Mouse (Mus musculus) forebrain, embryonic 14.5 days (tissue): ENCODE measurements around the gene Syngr2. TPM values are rescaled to one million over a fixed set of nuclear protein-coding genes. Genes with fewer than 3 reads are reported as not detected.
A peak's percentile ranks its signal among the peaks of the same experiment; 100 is the strongest.

Experiments used
- ATAC-seq: fragments of 200-750 bp; cut with Nextera tagmentation; 2 replicates; pipeline ENCODE4 v1.8.0; 2017; ENCODE audit warnings: mild to moderate bottlenecking, moderate library complexity
- DNase-seq: peaks from one replicate; pipeline ENCODE4 v3.0.0-alpha.2; 2015; ENCODE audit warnings: low spot score
- H3K27ac ChIP-seq: fragments of 300-500 bp; sonication (generic); 2 replicates; pipeline ENCODE4 v1.5.1; 2014; ENCODE audit warnings: low read depth, mild to moderate bottlenecking, control low read depth, low read length, moderate library complexity
- H3K27me3 ChIP-seq: fragments of 300-500 bp; sonication (generic); replicated peaks from 2 replicates; pipeline ENCODE4 v1.6.1; 2014; ENCODE audit warnings: low read length, control low read depth, mixed read lengths; ENCODE audit not compliant: control insufficient read depth, insufficient read depth
- H3K36me3 ChIP-seq: fragments of 300-500 bp; sonication (generic); 2 replicates; pipeline ENCODE4 v1.6.1; 2014; ENCODE audit warnings: low read length, control low read depth; ENCODE audit not compliant: control insufficient read depth, insufficient read depth
- H3K4me1 ChIP-seq: fragments of 300-500 bp; sonication (generic); 2 replicates; pipeline ENCODE4 v1.6.1; 2014; ENCODE audit warnings: antibody characterized with exemption, low read length, control low read depth; ENCODE audit not compliant: control insufficient read depth, insufficient read depth
- H3K4me2 ChIP-seq: fragments of 300-500 bp; sonication (generic); 2 replicates; pipeline ENCODE4 v1.6.1; 2014; ENCODE audit warnings: mild to moderate bottlenecking, control low read depth, low read length
- H3K4me3 ChIP-seq: fragments of 300-500 bp; sonication (generic); 2 replicates; pipeline ENCODE4 v1.5.1; 2014; ENCODE audit warnings: low read depth, low read length, control low read depth
- H3K9ac ChIP-seq: fragments of 300-500 bp; sonication (generic); 2 replicates; pipeline ENCODE4 v1.6.1; 2014; ENCODE audit warnings: mild to moderate bottlenecking, low read length, control low read depth, moderate library complexity
- H3K9me3 ChIP-seq: fragments of 300-500 bp; sonication (generic); replicated peaks from 2 replicates; pipeline ENCODE4 v1.6.1; 2016; ENCODE audit warnings: low read length, control low read depth, mixed read lengths; ENCODE audit not compliant: control insufficient read depth
- WGBS: fragments of 180-500 bp; shearing (Covaris S2); extraction: QIAGEN DNeasy Blood & Tissue Kit; methylation state at CpG from one replicate; pipeline ENCODE4 v1.1.7; 2014; 5-methylcytosine and 5-hydroxymethylcytosine counted together
- polyA plus RNA-seq: library from polyadenylated mRNA; unstranded; fragments of >200 nt; fragmentation: Nextera tagmentation; extraction: Ambion mirVana; gene quantifications from 2 replicates; pipeline ENCODE4 v1.2.1, GENCODE M21; 2014

The Syngr2 gene
- polyA plus RNA-seq, 1 experiment from 2014 or later = 20.7 TPM

- Histone ChIP-seq H3K27me3 (no peaks in the 10 kb centered on the region), H3K36me3 (peaks cover 26% of the 10 kb centered on the region; the same call in 1 of the 2 replicates), H3K9ac (peak overlapping the region; percentile 56), H3K4me2 (peak overlapping the region; percentile 74), H3K4me1 (peaks cover 22% of the 10 kb centered on the region), H3K27ac (peak overlapping the region; percentile 76; the same call in 1 of the 2 replicates), H3K9me3 (no peaks in the 10 kb centered on the region), H3K4me3 (peak overlapping the region; percentile 34)
- ATAC-seq (peak; percentile 77), DNase-seq (peak; percentile 85)
- 11% methylated on average over 23 of the region's 23 CpGs for WGBS
Observed at GRCm38 (mm10) chr11:117824060-117824969, 14.8 kb downstream of the Syngr2 start.

GRCm38 (mm10) chr11:117825333-117826101 lies 16.0 kb downstream of the Syngr2 start, which contains the start of the genes Afmid and Tk1:
TSS of gene Afmid (plus strand) at chr11:117825924.
TSS of gene Tk1 (minus strand) at chr11:117826092.
- H3K36me3 ChIP-seq = peaks cover 16% of the 10 kb centered on the region; the same call in 1 of the 2 replicates
- no peaks in the 10 kb centered on the region for H3K27me3 ChIP-seq
- H3K9me3 ChIP-seq = no peaks in the 10 kb centered on the region
- peaks cover 22% of the 10 kb centered on the region for H3K4me1 ChIP-seq
- ATAC-seq (peak; percentile 59), DNase-seq (peak; percentile 90)
- H3K9ac ChIP-seq = peak within 1 kb of the TSS; percentile 56
- under 1% methylated on average over 34 of the region's 34 CpGs for whole genome bisulfite sequencing
- peak within 1 kb of the TSS; percentile 76 for H3K27ac ChIP-seq
- peak within 1 kb of the TSS; percentile 74 for H3K4me2 ChIP-seq
- peak within 1 kb of the TSS; percentile 34 for H3K4me3 ChIP-seq

- 2% methylated on average over 5 of the region's 5 CpGs for WGBS
Observed at GRCm38 (mm10) chr11:117826164-117826563, 16.7 kb downstream of the Syngr2 start.

GRCm38 (mm10) chr11:117826916-117827315 lies 17.4 kb downstream of the Syngr2 start:
- peaks cover 22% of the 10 kb centered on the region for H3K4me1 ChIP-seq
- ATAC-seq (no peak), DNase-seq (no peak)
- no peak overlapping the region for H3K4me3 ChIP-seq
- H3K27me3 ChIP-seq = no peaks in the 10 kb centered on the region
- no peak overlapping the region for H3K27ac ChIP-seq
- H3K9me3 ChIP-seq = no peaks in the 10 kb centered on the region
- H3K36me3 ChIP-seq = 0 out of 2 replicates have a peak, but pooled peaks cover 4% of the 10 kb centered on the region
- peak overlapping the region; percentile 74 for H3K4me2 ChIP-seq
- H3K9ac ChIP-seq = no peak overlapping the region; the same call in 1 of the 2 replicates
- 52% methylated on average over 8 of the region's 8 CpGs for WGBS

More at GRCm38 (mm10) chr11:117826164-117826563, 16.7 kb downstream of the Syngr2 start:
- Histone ChIP-seq H3K27me3 (no peaks in the 10 kb centered on the region), H3K9ac (peak overlapping the region; percentile 56), H3K4me1 (peaks cover 22% of the 10 kb centered on the region), H3K27ac (peak overlapping the region; percentile 76), H3K9me3 (no peaks in the 10 kb centered on the region), H3K4me2 (peak overlapping the region; percentile 74), H3K36me3 (peaks cover 11% of the 10 kb centered on the region; the same call in 1 of the 2 replicates), H3K4me3 (peak overlapping the region; percentile 34)
- DNase-seq = peak; percentile 56
- ATAC-seq = peak; percentile 28

GRCm38 (mm10) chr11:117827386-117827785 lies 17.9 kb downstream of the Syngr2 start:
- Histone ChIP-seq H3K4me2 (no peak overlapping the region), H3K36me3 (0 out of 2 replicates have a peak, but pooled peaks cover 2% of the 10 kb centered on the region), H3K4me3 (no peak overlapping the region), H3K9me3 (no peaks in the 10 kb centered on the region), H3K27me3 (no peaks in the 10 kb centered on the region), H3K4me1 (peaks cover 26% of the 10 kb centered on the region), H3K9ac (no peak overlapping the region), H3K27ac (no peak overlapping the region)
- DNase-seq (no peak), ATAC-seq (no peak)
- WGBS = 79% methylated on average over 3 of the region's 3 CpGs

- Histone ChIP-seq H3K9me3 (no peaks in the 10 kb centered on the region), H3K9ac (no peak overlapping the region; the same call in 1 of the 2 replicates), H3K4me2 (no peak overlapping the region), H3K4me1 (peaks cover 26% of the 10 kb centered on the region), H3K36me3 (no peaks in the 10 kb centered on the region), H3K27ac (no peak overlapping the region), H3K4me3 (no peak overlapping the region), H3K27me3 (no peaks in the 10 kb centered on the region)
- no peak for ATAC-seq
- 72% methylated on average over 18 of the region's 18 CpGs for WGBS
- peak; percentile 45 for DNase-seq
Observed at GRCm38 (mm10) chr11:117828149-117828887, 18.9 kb downstream of the Syngr2 start.

- Histone ChIP-seq H3K27me3 (no peaks in the 10 kb centered on the region), H3K4me2 (no peak overlapping the region), H3K36me3 (no peaks in the 10 kb centered on the region), H3K27ac (0 out of 2 replicates have a peak overlapping the region, but pooled peaks have one; percentile 24), H3K4me3 (no peak overlapping the region), H3K9me3 (no peaks in the 10 kb centered on the region), H3K9ac (peak overlapping the region; percentile 17; the same call in 1 of the 2 replicates), H3K4me1 (peaks cover 24% of the 10 kb centered on the region)
- ATAC-seq (no peak), DNase-seq (no peak)
- WGBS = 56% methylated on average over 9 of the region's 9 CpGs
Observed at GRCm38 (mm10) chr11:117828888-117829604, 19.6 kb downstream of the Syngr2 start.
